Mouse (Mus musculus): ENCODE results near the gene Cs. TPM values are rescaled to one million over a fixed set of nuclear protein-coding genes. Genes with fewer than 3 reads are reported as not detected.

Cs gene
- total and polyA plus RNA-seq, 3 experiments: 133 to 256 (median 161) TPM

DNA sequence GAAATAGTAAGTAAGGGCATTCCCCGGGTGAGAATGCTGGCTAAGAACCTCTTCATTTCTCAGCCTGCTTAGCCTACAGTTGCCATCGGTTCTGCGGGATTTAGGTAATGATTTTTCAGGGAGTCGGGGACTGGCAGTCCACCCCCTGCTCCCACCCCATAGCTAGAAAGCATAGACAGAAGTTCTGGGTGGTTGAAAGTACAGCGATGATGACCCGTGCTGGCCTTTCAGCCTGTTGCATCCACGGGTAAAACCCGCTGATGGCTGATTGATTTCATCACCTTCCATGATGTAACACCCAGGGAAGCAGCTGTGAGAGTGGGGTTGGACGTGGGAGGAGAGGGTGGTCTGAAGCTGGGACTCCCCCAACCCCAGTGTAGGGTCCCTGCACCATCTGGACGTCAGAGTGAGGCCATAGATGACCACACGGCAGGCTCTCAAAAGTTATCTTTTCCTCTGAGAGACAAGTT lies 38.8 kb upstream of the Cs start, which contains the start of gene Il23a:
TSS of gene Il23a (minus strand) at position 51 of the 470 bp plus-strand sequence.
- H3K4me3 ChIP-seq (ENCODE audit: control insufficient read depth in 1 of 2, insufficient read depth in 1 of 2, low read depth in 2 of 2, low read length in 2 of 2): no peak within 1 kb of the TSS
- peaks cover 0 to 24% of the 10 kb centered on the region in 2 experiments; a peak in 3 of 4 replicates for H3K4me1 ChIP-seq (ENCODE audit: control insufficient read depth in 1 of 2, insufficient read depth in 2 of 2, low read length in 2 of 2)
- H3K9me3 ChIP-seq (replicated peaks; ENCODE audit: insufficient read depth, low read length): no peaks in the 10 kb centered on the region
- no peak for TF ChIP-seq TAL1 (IDR thresholded peaks at IDR 0.05; ENCODE audit: low read length)
- no peak for TF ChIP-seq POLR2AphosphoS5 (IDR thresholded peaks at IDR 0.05; ENCODE audit: borderline replicate concordance, low read depth, low read length)
- no peak for TF ChIP-seq MAX (IDR thresholded peaks at IDR 0.05; ENCODE audit: low read length)
- no peak for TF ChIP-seq ZMIZ1 (IDR thresholded peaks at IDR 0.05; ENCODE audit: low read depth, low read length)
- no peak for TF ChIP-seq JUND (IDR thresholded peaks at IDR 0.05; ENCODE audit: low read depth, low read length)
- TF ChIP-seq USF2 (IDR thresholded peaks at IDR 0.05; ENCODE audit: borderline replicate concordance in 1 of 2, insufficient read depth in 1 of 2, low read depth in 1 of 2, low read length in 2 of 2): no peak
- no peak for TF ChIP-seq MYC (IDR thresholded peaks at IDR 0.05; ENCODE audit: low read depth, low read length)
- no peak for TF ChIP-seq NELFE (IDR thresholded peaks at IDR 0.05; ENCODE audit: low read depth, low read length)
- TF ChIP-seq KAT2A (conservative IDR thresholded peaks at IDR 0.05; ENCODE audit: low read depth, low read length): no peak
- TF ChIP-seq BHLHE40 (IDR thresholded peaks at IDR 0.05; ENCODE audit: borderline replicate concordance, low read depth, low read length): no peak
- no peak for TF ChIP-seq NRF1 (IDR thresholded peaks at IDR 0.05; ENCODE audit: insufficient read depth, low read depth, low read length, poor library complexity, severe bottlenecking)
- no peak for TF ChIP-seq USF1 (IDR thresholded peaks at IDR 0.05; ENCODE audit: low read depth, low read length)
- TF ChIP-seq CHD1 (IDR thresholded peaks at IDR 0.05; ENCODE audit: low read depth, low read length): no peak
- TF ChIP-seq MAFK (IDR thresholded peaks at IDR 0.05; ENCODE audit: borderline replicate concordance, low read depth, low read length): no peak
- TF ChIP-seq RAD21 (IDR thresholded peaks at IDR 0.05; ENCODE audit: low read depth, low read length): no peak
- no peak for DNase-seq (ENCODE audit: low read depth, low spot score)
- no peak within 1 kb of the TSS for H3K9ac ChIP-seq (ENCODE audit: control insufficient read depth, low read depth, low read length, poor library complexity, severe bottlenecking)
- H3K79me2 ChIP-seq (ENCODE audit: control insufficient read depth, insufficient read depth, low read length, poor library complexity): peaks cover 6% of the 10 kb centered on the region; the same call in 1 of the 2 replicates
- peaks cover 0 to 20% of the 10 kb centered on the region in 2 experiments; a peak in 2 of 4 replicates for H3K36me3 ChIP-seq (ENCODE audit: control insufficient read depth in 1 of 2, insufficient read depth in 2 of 2, low read length in 2 of 2)
- H3K27ac ChIP-seq (ENCODE audit: control insufficient read depth, low read depth, low read length): no peak within 1 kb of the TSS
- no peaks in the 10 kb centered on the region for H3K27me3 ChIP-seq (ENCODE audit: control insufficient read depth in 1 of 2, insufficient read depth in 2 of 2, low read length in 2 of 2)

DNA sequence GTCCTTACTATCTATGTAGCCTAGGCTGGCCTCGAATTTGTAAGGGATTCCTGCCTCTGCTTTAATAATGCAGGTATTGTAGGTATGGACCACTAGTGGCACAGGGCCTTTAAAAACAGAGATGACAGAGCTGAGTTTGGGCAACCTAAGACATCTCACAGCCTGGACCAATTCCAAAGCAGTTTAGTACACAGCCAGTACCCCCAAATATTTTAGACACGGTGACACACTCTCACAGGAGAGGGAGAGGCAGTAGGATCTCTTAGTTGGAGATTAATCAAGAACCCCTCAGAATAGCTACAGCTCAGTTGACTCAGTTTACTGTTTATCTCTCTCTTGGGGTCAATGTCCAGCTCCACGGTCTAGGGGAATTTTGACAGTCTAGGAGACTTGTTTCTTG lies 35.2 kb upstream of the Cs start:
- peaks cover 0 to 18% of the 10 kb centered on the region in 2 experiments; a peak in 2 of 4 replicates for H3K36me3 ChIP-seq (ENCODE audit: control insufficient read depth in 1 of 2, insufficient read depth in 2 of 2, low read length in 2 of 2)
- TF ChIP-seq EP300 (IDR thresholded peaks at IDR 0.05; ENCODE audit: low read depth in 1 of 2, low read length in 2 of 2) (no peak), UBTF (IDR thresholded peaks at IDR 0.05; ENCODE audit: borderline replicate concordance, insufficient read depth, low read depth, low read length) (no peak), ETS1 (IDR thresholded peaks at IDR 0.05; ENCODE audit: low read depth, low read length) (0 out of 2 replicates have a peak, but pooled peaks have one; percentile 27), POLR2AphosphoS5 (IDR thresholded peaks at IDR 0.05; ENCODE audit: borderline replicate concordance, low read depth, low read length) (no peak), MYC (IDR thresholded peaks at IDR 0.05; ENCODE audit: low read depth, low read length) (no peak), TAL1 (IDR thresholded peaks at IDR 0.05; ENCODE audit: low read length) (no peak), MYB (IDR thresholded peaks at IDR 0.05; ENCODE audit: low read depth, low read length) (no peak)
- DNase-seq (ENCODE audit: low read depth, low spot score): peak; percentile 61
- H3K27ac ChIP-seq (ENCODE audit: control insufficient read depth, low read depth, low read length): peak overlapping the region; percentile 93
- peak overlapping the region; percentile 68 to 85 for H3K4me3 ChIP-seq (ENCODE audit: control insufficient read depth in 1 of 2, insufficient read depth in 1 of 2, low read depth in 2 of 2, low read length in 2 of 2)
- H3K9ac ChIP-seq (ENCODE audit: control insufficient read depth, low read depth, low read length, poor library complexity, severe bottlenecking): peak overlapping the region; percentile 90
- no peaks in the 10 kb centered on the region for H3K9me3 ChIP-seq (replicated peaks; ENCODE audit: insufficient read depth, low read length)
- H3K79me2 ChIP-seq (ENCODE audit: control insufficient read depth, insufficient read depth, low read length, poor library complexity): peaks cover 6% of the 10 kb centered on the region; the same call in 1 of the 2 replicates
- no peaks in the 10 kb centered on the region for H3K27me3 ChIP-seq (ENCODE audit: control insufficient read depth in 1 of 2, insufficient read depth in 2 of 2, low read length in 2 of 2)
- H3K4me1 ChIP-seq (ENCODE audit: control insufficient read depth in 1 of 2, insufficient read depth in 2 of 2, low read length in 2 of 2): peaks cover 5 to 16% of the 10 kb centered on the region in 2 experiments
